17 mouse cellular contexts compared by ENCODE assay signal in genomic region chr10:93994136-93994535, GRCm38 (mm10).
"Had no signal": no experiment of that assay in that cellular context is flagged by ENCODE, and none has a peak within 500 bp of the region (broad histone marks: within the 10 kb centered on the region; RNA-seq: fewer than 3 reads in every experiment).

No protein-coding gene starts in this region.

- DNase-seq: kidney, postnatal 25 days; layer of hippocampus, adult 9-11 months; liver, embryonic 13.5 days; lung, adult 2 months; lung, postnatal 14 days; lung, postnatal 4 days; midbrain, embryonic 14.5 days; right cerebral cortex, adult 18-20 months; right cerebral cortex, postnatal 14 days; right cerebral cortex, postnatal 4 days; thymus, postnatal 25 days had no signal

- H3K27me3 ChIP-seq: limb, embryonic 13.5 days; liver, embryonic 13.5 days; stomach, embryonic 15.5 days had no signal

- H3K4me3 ChIP-seq: layer of hippocampus, adult 2 months; limb, embryonic 10.5 days; limb, embryonic 13.5 days; liver, embryonic 13.5 days; stomach, embryonic 15.5 days had no signal

- H3K9ac ChIP-seq: limb, embryonic 13.5 days; liver, embryonic 13.5 days; stomach, embryonic 15.5 days had no signal

- H3K9me3 ChIP-seq: limb, embryonic 10.5 days; limb, embryonic 13.5 days; liver, embryonic 13.5 days; stomach, embryonic 15.5 days had no signal

- H3K4me2 ChIP-seq: limb, embryonic 13.5 days; liver, embryonic 13.5 days; midbrain, embryonic 11.5 days; stomach, embryonic 15.5 days had no signal

- H3K27ac ChIP-seq: kidney, postnatal 0 days; layer of hippocampus, adult 2 months; limb, embryonic 10.5 days; limb, embryonic 13.5 days; liver, embryonic 13.5 days; stomach, embryonic 15.5 days had no signal

- H3K4me1 ChIP-seq: limb, embryonic 10.5 days; limb, embryonic 13.5 days; liver, embryonic 13.5 days; stomach, embryonic 15.5 days had no signal
